Mouse (Mus musculus): ENCODE measurements at regions not wholly inside any gene's neighbourhood (a gene's known extent, or its start where the extent isn't known, plus 50 kb on each side); places are given as distances from the start of the nearest gene placed in this dataset.

DNA sequence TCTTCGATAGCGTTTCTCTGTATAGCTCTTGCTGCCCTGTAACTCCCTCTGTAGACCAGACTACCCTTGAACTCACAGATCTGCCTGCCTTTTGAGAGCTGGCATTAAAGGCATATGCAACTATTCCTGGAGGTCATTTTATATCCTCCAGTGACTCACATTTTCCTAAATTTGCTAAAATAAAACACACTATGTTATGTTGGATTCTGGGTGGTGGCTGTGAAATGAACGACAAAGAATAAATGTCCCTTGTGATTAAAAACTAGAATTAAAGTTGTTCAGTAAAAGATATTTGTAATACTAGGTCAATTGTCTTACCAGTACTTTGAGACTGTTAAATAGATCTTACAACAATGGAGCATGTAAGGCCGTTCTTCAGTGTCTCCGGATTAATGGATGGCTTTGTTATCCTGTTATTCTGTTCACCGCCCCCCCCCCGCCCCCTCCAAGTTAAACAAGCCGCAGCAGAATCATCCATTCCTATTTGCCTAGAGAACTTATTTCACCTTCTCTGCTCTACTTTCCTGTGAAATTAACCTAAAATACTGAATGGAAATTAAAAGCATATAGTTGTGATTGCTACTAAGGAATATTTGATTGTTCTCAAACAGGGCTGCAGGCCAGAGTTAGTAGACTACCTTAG, 240.4 kb downstream of the Mef2c start:
- H3K27me3 ChIP-seq (replicated peaks; ENCODE audit: control insufficient read depth, insufficient read depth, low read length): peaks cover under 1% of the 10 kb centered on the region; the same call in 1 of the 2 replicates
- H3K27ac ChIP-seq (ENCODE audit: insufficient read depth, low read depth, low read length): peak overlapping the region; percentile 32; the same call in 1 of the 2 replicates
- H3K36me3 ChIP-seq (ENCODE audit: control insufficient read depth, insufficient read depth, low read length): no peaks in the 10 kb centered on the region
- no peak for DNase-seq
- TF ChIP-seq POLR2A (IDR thresholded peaks at IDR 0.05; ENCODE audit: low read depth, low read length) (no peak), CTCF (conservative IDR thresholded peaks at IDR 0.05; ENCODE audit: insufficient read depth, insufficient read length, low read depth, low read length) (no peak)
- no peak overlapping the region for H3K4me3 ChIP-seq (ENCODE audit: insufficient read depth, low read depth, low read length)
- WGBS: 45% methylated on average over 8 of the region's 8 CpGs
- H3K4me1 ChIP-seq (ENCODE audit: control insufficient read depth, insufficient read depth, low read length): no peaks in the 10 kb centered on the region

DNA sequence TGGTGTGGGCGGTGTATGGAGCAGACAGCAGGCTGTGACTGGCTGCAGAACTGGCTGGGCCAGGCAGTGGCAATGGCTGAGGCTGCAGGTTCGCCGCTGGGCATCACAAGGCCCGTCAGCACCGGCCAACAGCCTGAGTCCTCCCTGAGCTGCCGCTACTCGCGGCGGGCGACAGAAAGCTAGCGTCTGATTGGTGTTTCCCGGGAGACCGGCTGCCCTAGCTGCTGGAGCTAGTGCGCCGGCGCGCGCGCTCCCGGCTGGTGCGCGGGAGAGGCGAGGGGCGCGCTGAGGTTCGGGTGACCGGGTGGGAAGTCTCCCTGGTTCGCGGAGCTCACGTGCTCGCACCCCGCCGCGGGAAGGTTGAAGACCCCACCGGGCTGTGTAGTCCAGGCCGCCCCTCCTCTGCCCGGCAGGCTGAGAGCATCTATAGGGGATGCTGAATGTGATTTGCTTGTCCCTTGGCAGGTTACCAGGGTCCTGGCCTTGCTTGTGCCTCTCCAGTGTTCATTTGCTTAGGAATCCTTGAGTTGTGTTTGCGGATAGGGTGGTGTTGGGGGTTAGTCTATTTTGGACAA, 241.2 kb downstream of the Mef2c start:
- no peak overlapping the region for H3K27ac ChIP-seq (ENCODE audit: insufficient read depth, low read depth, low read length)
- DNase-seq: peak; percentile 80
- WGBS: under 1% methylated on average over 38 of the region's 38 CpGs
- H3K27me3 ChIP-seq (replicated peaks; ENCODE audit: control insufficient read depth, insufficient read depth, low read length): no peaks in the 10 kb centered on the region
- TF ChIP-seq POLR2A (IDR thresholded peaks at IDR 0.05; ENCODE audit: low read depth, low read length): no peak
- no peak for TF ChIP-seq CTCF (conservative IDR thresholded peaks at IDR 0.05; ENCODE audit: insufficient read depth, insufficient read length, low read depth, low read length)
- H3K4me1 ChIP-seq (ENCODE audit: control insufficient read depth, insufficient read depth, low read length): no peaks in the 10 kb centered on the region
- H3K36me3 ChIP-seq (ENCODE audit: control insufficient read depth, insufficient read depth, low read length): no peaks in the 10 kb centered on the region
- H3K4me3 ChIP-seq (ENCODE audit: insufficient read depth, low read depth, low read length): peak overlapping the region; percentile 36; the same call in 1 of the 2 replicates

DNA sequence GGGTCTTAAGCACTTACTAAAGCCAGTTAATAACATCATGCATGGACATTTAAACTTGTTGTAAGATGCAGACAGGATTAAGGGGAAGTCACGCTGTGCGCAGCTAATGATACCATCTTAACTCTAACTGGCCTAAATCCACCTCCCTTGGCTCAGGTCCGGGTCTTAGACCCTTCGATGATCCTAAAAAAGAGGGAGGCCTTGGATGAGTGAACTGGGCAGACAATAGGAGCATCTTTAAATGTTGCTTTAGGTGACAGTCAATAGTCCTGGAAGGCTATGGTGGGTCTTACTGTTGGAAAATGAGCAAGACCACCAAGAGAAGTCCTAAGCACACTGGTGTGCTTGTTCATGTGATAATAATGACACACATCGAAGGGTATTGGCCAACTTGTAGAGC, 242.1 kb downstream of the Mef2c start:
- DNase-seq: no peak
- TF ChIP-seq CTCF (conservative IDR thresholded peaks at IDR 0.05; ENCODE audit: insufficient read depth, insufficient read length, low read depth, low read length) (no peak), POLR2A (IDR thresholded peaks at IDR 0.05; ENCODE audit: low read depth, low read length) (no peak)
- WGBS: 80% methylated on average over 5 of the region's 5 CpGs
- Histone ChIP-seq H3K27me3 (replicated peaks; ENCODE audit: control insufficient read depth, insufficient read depth, low read length) (no peaks in the 10 kb centered on the region), H3K4me3 (ENCODE audit: insufficient read depth, low read depth, low read length) (no peak overlapping the region), H3K4me1 (ENCODE audit: control insufficient read depth, insufficient read depth, low read length) (no peaks in the 10 kb centered on the region), H3K36me3 (ENCODE audit: control insufficient read depth, insufficient read depth, low read length) (no peaks in the 10 kb centered on the region), H3K27ac (ENCODE audit: insufficient read depth, low read depth, low read length) (no peak overlapping the region)

DNA sequence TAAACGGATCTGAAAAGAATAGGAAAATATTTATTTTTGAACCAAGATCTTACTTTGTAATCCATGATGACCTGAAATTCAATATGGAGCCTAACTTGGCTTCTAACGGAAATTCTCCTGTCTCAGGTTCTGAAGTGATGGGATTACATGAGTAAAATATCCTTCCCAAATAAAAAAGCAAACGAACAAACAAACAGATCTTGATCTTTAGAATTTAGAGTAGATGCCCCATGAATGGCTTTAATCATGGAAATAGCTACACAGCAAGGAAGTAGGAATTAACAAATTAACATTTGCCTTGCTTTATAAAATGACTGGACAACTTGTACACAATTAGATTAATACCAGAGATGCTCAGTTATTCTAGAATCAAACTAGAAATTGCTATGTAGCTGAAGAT, 243.8 kb downstream of the Mef2c start:
- no peak overlapping the region for H3K4me3 ChIP-seq (ENCODE audit: insufficient read depth, low read depth, low read length)
- no peaks in the 10 kb centered on the region for H3K27me3 ChIP-seq (replicated peaks; ENCODE audit: control insufficient read depth, insufficient read depth, low read length)
- TF ChIP-seq POLR2A (IDR thresholded peaks at IDR 0.05; ENCODE audit: low read depth, low read length) (no peak), CTCF (conservative IDR thresholded peaks at IDR 0.05; ENCODE audit: insufficient read depth, insufficient read length, low read depth, low read length) (no peak)
- no peaks in the 10 kb centered on the region for H3K4me1 ChIP-seq (ENCODE audit: control insufficient read depth, insufficient read depth, low read length)
- DNase-seq: no peak
- H3K36me3 ChIP-seq (ENCODE audit: control insufficient read depth, insufficient read depth, low read length): no peaks in the 10 kb centered on the region
- H3K27ac ChIP-seq (ENCODE audit: insufficient read depth, low read depth, low read length): no peak overlapping the region
- WGBS: 68% methylated on average over 3 of the region's 3 CpGs

DNA sequence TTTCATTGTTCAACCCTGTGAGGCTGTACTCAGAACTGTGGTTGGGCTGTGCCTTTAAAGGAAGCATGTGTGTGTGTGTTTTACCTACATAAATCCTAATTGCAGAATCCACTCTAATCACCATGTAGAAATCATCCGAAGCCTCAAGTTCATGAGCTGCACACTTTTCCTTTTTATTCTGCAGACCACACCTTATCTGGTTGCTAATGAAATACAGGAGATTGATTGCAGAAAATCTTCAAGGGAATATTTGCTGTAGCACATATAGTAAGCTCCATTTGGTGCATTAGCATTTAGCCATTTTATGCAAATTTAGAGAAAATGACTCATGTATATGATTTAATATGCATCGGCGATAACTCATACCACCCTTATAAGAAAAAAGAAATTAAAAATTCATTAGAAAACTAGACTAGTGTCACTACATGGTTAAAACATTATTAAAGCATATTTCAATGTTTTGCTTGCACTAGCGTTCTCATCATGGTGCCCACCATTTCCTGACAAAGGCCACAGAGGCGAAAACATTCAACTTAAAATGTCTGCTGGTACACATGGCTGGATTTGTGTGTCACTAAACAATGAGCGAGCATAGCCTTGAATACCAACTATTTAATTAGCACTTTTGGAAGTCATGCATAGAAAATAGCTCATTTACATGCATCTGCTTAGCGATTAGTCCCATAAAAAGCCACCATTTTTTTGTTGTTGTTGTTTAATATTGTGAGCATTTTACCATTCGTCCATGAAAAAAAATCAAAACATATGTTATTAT, 245.7 kb downstream of the Mef2c start:
- DNase-seq: no peak
- Histone ChIP-seq H3K36me3 (ENCODE audit: control insufficient read depth, insufficient read depth, low read length) (no peaks in the 10 kb centered on the region), H3K4me1 (ENCODE audit: control insufficient read depth, insufficient read depth, low read length) (no peaks in the 10 kb centered on the region), H3K27ac (ENCODE audit: insufficient read depth, low read depth, low read length) (no peak overlapping the region), H3K27me3 (replicated peaks; ENCODE audit: control insufficient read depth, insufficient read depth, low read length) (no peaks in the 10 kb centered on the region), H3K4me3 (ENCODE audit: insufficient read depth, low read depth, low read length) (no peak overlapping the region)
- WGBS: 70% methylated on average over 8 of the region's 8 CpGs
- TF ChIP-seq CTCF (conservative IDR thresholded peaks at IDR 0.05; ENCODE audit: insufficient read depth, insufficient read length, low read depth, low read length) (no peak), POLR2A (IDR thresholded peaks at IDR 0.05; ENCODE audit: low read depth, low read length) (no peak)

DNA sequence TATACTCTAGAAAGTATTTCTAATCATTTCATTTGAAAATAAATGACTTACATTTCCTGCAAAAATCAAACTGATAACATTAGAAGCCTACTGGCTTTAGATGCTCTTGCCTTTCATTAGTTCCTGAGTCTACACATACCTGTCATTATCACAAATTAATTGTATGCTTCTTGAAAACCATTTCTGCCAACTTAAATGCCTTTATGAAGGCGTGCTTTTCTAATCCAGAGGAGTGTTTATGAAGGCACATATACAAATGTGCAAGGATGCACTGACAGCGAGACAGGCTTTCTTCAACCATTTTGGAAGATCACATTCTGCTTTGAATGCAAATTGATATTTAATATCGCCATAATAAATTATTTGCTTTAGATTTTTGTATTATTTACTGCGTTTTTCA, 246.6 kb downstream of the Mef2c start:
- Histone ChIP-seq H3K27ac (ENCODE audit: insufficient read depth, low read depth, low read length) (no peak overlapping the region), H3K27me3 (replicated peaks; ENCODE audit: control insufficient read depth, insufficient read depth, low read length) (no peaks in the 10 kb centered on the region), H3K4me1 (ENCODE audit: control insufficient read depth, insufficient read depth, low read length) (no peaks in the 10 kb centered on the region), H3K4me3 (ENCODE audit: insufficient read depth, low read depth, low read length) (no peak overlapping the region), H3K36me3 (ENCODE audit: control insufficient read depth, insufficient read depth, low read length) (no peaks in the 10 kb centered on the region)
- DNase-seq: no peak
- 65% methylated on average over 4 of the region's 4 CpGs for WGBS
- no peak for TF ChIP-seq POLR2A (IDR thresholded peaks at IDR 0.05; ENCODE audit: low read depth, low read length)
- no peak for TF ChIP-seq CTCF (conservative IDR thresholded peaks at IDR 0.05; ENCODE audit: insufficient read depth, insufficient read length, low read depth, low read length)
